Mouse (Mus musculus): ENCODE data around the gene Gtf2f2. TPM values are rescaled to one million over a fixed set of nuclear protein-coding genes. Genes with fewer than 3 reads are reported as not detected.

The Gtf2f2 gene
- total and polyA plus RNA-seq, 3 experiments: 57.6 to 71.2 TPM; not detected in 1

DNA sequence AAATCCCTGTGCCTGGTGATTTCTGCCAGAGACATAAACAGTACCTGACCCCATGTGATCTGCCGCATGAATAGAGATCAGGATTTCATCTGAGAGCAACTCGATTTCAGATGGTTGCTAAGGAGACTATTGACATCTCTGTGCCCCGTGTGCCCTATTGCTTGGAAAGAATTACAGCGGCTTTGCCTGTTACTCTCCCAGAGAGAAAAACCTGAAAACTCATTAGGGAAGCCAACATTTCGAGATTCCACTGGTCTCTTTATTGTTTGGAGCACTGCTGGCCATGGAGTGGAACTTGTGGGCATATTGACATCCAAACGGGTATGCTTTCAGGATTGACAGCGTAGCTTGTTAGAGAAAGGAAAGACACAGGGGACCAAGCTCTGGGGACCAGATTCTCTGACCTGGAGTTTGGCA, 22.6 kb upstream of the Gtf2f2 start:
- no peak for DNase-seq (ENCODE audit: low read depth, low spot score)
- H3K27ac ChIP-seq (ENCODE audit: control insufficient read depth, low read depth, low read length): no peak overlapping the region
- no peaks in the 10 kb centered on the region for H3K4me1 ChIP-seq (ENCODE audit: control insufficient read depth in 1 of 2, insufficient read depth in 2 of 2, low read length in 2 of 2)
- no peak for TF ChIP-seq SIN3A (IDR thresholded peaks at IDR 0.05; ENCODE audit: low read length)
- TF ChIP-seq USF1 (IDR thresholded peaks at IDR 0.05; ENCODE audit: low read depth, low read length): no peak
- no peak for TF ChIP-seq NELFE (IDR thresholded peaks at IDR 0.05; ENCODE audit: low read depth, low read length)
- TF ChIP-seq CTCF (IDR thresholded peaks at IDR 0.05 in 2 of 3, conservative IDR thresholded peaks at IDR 0.05 in 1 of 3; ENCODE audit: control insufficient read depth in 1 of 3, insufficient read depth in 1 of 3, low read depth in 2 of 3, low read length in 3 of 3, poor library complexity in 1 of 3, severe bottlenecking in 1 of 3): no peak
- no peak for TF ChIP-seq E2F4 (IDR thresholded peaks at IDR 0.05; ENCODE audit: borderline replicate concordance, low read depth, low read length)
- TF ChIP-seq MAZ (IDR thresholded peaks at IDR 0.05; ENCODE audit: low read depth, low read length): no peak
- no peak for TF ChIP-seq GABPA (IDR thresholded peaks at IDR 0.05; ENCODE audit: low read depth, low read length)
- no peaks in the 10 kb centered on the region for H3K79me2 ChIP-seq (ENCODE audit: control insufficient read depth, insufficient read depth, low read length, poor library complexity)
- H3K36me3 ChIP-seq (ENCODE audit: control insufficient read depth in 1 of 2, insufficient read depth in 2 of 2, low read length in 2 of 2): no peaks in the 10 kb centered on the region
- H3K9ac ChIP-seq (ENCODE audit: control insufficient read depth, low read depth, low read length, poor library complexity, severe bottlenecking): no peak overlapping the region
- no peak overlapping the region for H3K4me3 ChIP-seq (ENCODE audit: control insufficient read depth in 1 of 2, insufficient read depth in 1 of 2, low read depth in 2 of 2, low read length in 2 of 2)
- no peaks in the 10 kb centered on the region for H3K9me3 ChIP-seq (replicated peaks; ENCODE audit: insufficient read depth, low read length)
- peaks cover 2 to 6% of the 10 kb centered on the region in 2 experiments; a peak in 2 of 4 replicates for H3K27me3 ChIP-seq (ENCODE audit: control insufficient read depth in 1 of 2, insufficient read depth in 2 of 2, low read length in 2 of 2)

DNA sequence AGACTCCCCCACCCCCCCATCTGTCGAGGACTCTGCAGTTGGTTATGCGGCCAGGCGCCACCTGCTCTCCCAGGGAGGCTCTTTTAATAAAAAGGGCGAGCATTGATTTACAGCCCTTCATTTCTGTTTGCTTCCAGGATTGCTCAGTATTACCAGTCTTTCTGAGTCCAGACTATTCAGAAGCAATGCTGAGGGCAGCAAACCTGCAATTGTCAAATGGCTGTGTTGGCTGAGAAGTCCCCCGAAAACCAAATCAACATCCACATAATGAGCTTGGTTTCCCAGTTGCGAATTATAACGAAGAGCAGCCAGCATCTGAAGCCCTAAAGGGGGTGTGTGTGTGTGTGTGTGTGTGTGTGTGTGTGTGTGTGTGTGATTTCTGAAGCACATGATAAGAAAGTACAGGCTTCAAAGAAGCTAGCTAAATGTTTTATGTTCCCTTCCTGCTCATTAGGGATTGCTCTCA, 22.0 kb upstream of the Gtf2f2 start:
- Histone ChIP-seq H3K4me1 (ENCODE audit: control insufficient read depth in 1 of 2, insufficient read depth in 2 of 2, low read length in 2 of 2) (no peaks in the 10 kb centered on the region), H3K27ac (ENCODE audit: control insufficient read depth, low read depth, low read length) (no peak overlapping the region), H3K27me3 (ENCODE audit: control insufficient read depth in 1 of 2, insufficient read depth in 2 of 2, low read length in 2 of 2) (peaks cover 0 to 2% of the 10 kb centered on the region in 2 experiments; a peak in 3 of 4 replicates), H3K79me2 (ENCODE audit: control insufficient read depth, insufficient read depth, low read length, poor library complexity) (no peaks in the 10 kb centered on the region), H3K36me3 (ENCODE audit: control insufficient read depth in 1 of 2, insufficient read depth in 2 of 2, low read length in 2 of 2) (no peaks in the 10 kb centered on the region), H3K9ac (ENCODE audit: control insufficient read depth, low read depth, low read length, poor library complexity, severe bottlenecking) (no peak overlapping the region), H3K4me3 (ENCODE audit: control insufficient read depth in 1 of 2, insufficient read depth in 1 of 2, low read depth in 2 of 2, low read length in 2 of 2) (no peak overlapping the region), H3K9me3 (replicated peaks; ENCODE audit: insufficient read depth, low read length) (no peaks in the 10 kb centered on the region)
- TF ChIP-seq RAD21 (IDR thresholded peaks at IDR 0.05; ENCODE audit: low read depth, low read length) (no peak), MYC (IDR thresholded peaks at IDR 0.05; ENCODE audit: low read depth, low read length) (no peak), TAL1 (IDR thresholded peaks at IDR 0.05; ENCODE audit: low read length) (no peak), NELFE (IDR thresholded peaks at IDR 0.05; ENCODE audit: low read depth, low read length) (no peak), GATA1 (IDR thresholded peaks at IDR 0.05; ENCODE audit: low read depth, low read length) (no peak)
- DNase-seq (ENCODE audit: low read depth, low spot score): no peak

DNA sequence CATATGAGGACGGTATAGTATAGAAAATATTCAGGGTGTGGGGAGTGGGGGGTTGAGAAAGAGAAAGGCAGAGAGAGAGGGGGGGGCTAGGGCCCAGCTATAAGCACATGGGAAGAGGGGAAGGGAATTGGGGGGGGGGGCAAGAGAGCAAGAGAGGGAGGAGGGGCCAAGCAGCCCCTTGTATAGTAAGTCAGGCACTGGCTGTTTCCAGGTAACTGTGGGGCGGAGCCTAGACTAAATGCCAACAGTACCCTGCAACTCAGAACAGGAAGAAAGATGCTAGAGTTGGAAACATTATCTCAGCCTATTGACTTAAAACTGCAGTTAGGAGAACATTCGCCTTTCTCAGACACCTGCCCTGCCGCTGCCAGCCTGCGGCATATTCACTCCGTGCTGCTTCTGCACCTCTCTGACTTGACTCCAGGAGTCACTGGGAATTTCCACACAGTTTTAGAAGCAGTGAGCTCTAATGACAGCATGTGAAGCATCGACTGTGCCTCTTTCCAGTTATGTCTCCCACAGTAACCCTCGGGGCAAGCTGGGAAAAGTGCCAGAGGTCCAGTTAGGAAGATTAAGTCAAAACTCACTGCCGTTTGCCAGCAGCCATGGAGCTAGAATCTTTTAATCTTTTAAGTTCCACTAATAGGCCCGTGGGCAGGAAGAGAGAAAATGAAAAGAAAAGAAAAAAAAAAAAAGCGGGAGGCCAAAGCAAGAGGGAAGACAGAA, 20.6 kb upstream of the Gtf2f2 start:
- no peak for TF ChIP-seq ELF1 (IDR thresholded peaks at IDR 0.05; ENCODE audit: low read depth, low read length)
- TF ChIP-seq MXI1 (IDR thresholded peaks at IDR 0.05; ENCODE audit: low read depth, low read length): no peak
- no peak for TF ChIP-seq CTCF (IDR thresholded peaks at IDR 0.05 in 2 of 3, conservative IDR thresholded peaks at IDR 0.05 in 1 of 3; ENCODE audit: control insufficient read depth in 1 of 3, insufficient read depth in 1 of 3, low read depth in 2 of 3, low read length in 3 of 3, poor library complexity in 1 of 3, severe bottlenecking in 1 of 3)
- no peak for TF ChIP-seq TBP (IDR thresholded peaks at IDR 0.05; ENCODE audit: low read depth, low read length)
- no peak for TF ChIP-seq USF1 (IDR thresholded peaks at IDR 0.05; ENCODE audit: low read depth, low read length)
- Histone ChIP-seq H3K4me1 (ENCODE audit: control insufficient read depth in 1 of 2, insufficient read depth in 2 of 2, low read length in 2 of 2) (no peaks in the 10 kb centered on the region), H3K9ac (ENCODE audit: control insufficient read depth, low read depth, low read length, poor library complexity, severe bottlenecking) (no peak overlapping the region), H3K79me2 (ENCODE audit: control insufficient read depth, insufficient read depth, low read length, poor library complexity) (no peaks in the 10 kb centered on the region), H3K9me3 (replicated peaks; ENCODE audit: insufficient read depth, low read length) (no peaks in the 10 kb centered on the region), H3K27ac (ENCODE audit: control insufficient read depth, low read depth, low read length) (no peak overlapping the region), H3K4me3 (ENCODE audit: control insufficient read depth in 1 of 2, insufficient read depth in 1 of 2, low read depth in 2 of 2, low read length in 2 of 2) (no peak overlapping the region), H3K27me3 (ENCODE audit: control insufficient read depth in 1 of 2, insufficient read depth in 2 of 2, low read length in 2 of 2) (peaks cover 0 to 2% of the 10 kb centered on the region in 2 experiments; a peak in 2 of 4 replicates), H3K36me3 (ENCODE audit: control insufficient read depth in 1 of 2, insufficient read depth in 2 of 2, low read length in 2 of 2) (no peaks in the 10 kb centered on the region)
- no peak for DNase-seq (ENCODE audit: low read depth, low spot score)

All from MEL (cell line).